19 mouse cellular contexts compared by ENCODE assay signal in the genomic region with DNA sequence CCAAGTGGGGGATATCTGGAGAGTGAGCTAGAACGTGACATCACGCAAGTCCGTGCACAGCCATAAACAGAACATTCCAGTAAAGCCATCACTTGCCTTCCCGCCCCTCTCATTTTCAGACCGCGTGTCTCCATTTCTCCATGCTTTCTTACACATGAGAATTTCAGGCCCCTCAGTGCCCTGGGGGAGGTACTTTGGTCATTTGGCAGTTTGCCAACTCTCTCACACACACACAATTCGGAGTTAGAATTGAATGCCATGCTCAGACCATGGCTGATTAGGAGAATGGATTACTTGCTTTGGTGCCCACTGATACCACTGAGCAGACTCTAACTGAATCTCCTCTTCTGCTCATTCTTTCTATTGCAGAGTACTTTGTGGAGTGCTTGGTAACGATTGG.
A peak's percentile ranks its signal among the peaks of the same experiment; 100 is the strongest.
DNase-seq lines count a peak whose midpoint lies in the region; ATAC-seq and TF ChIP-seq lines count a peak whose summit lies in the region.
"Had no signal": no experiment of that assay in that cellular context is flagged by ENCODE, and none has a peak within 500 bp of the region (broad histone marks: within the 10 kb centered on the region; RNA-seq: fewer than 3 reads in every experiment).

No protein-coding gene starts in this region.

- no peak overlapping the region for H3K9ac ChIP-seq in forebrain, embryonic 11.5 days (ENCODE audit: low read length)
- H3K9ac ChIP-seq in forebrain, embryonic 15.5 days (replicated peaks) = no peak overlapping the region
- no peak overlapping the region for H3K9ac ChIP-seq in kidney, postnatal 0 days (ENCODE audit: low read depth, low read length)
- H3K9ac ChIP-seq in midbrain, embryonic 14.5 days (replicated peaks; ENCODE audit: low read length) = no peak overlapping the region
- H3K9ac ChIP-seq in midbrain, embryonic 11.5 days (ENCODE audit: low read length) = no peak overlapping the region
- H3K9ac ChIP-seq: embryonic facial prominence, embryonic 12.5 days; limb, embryonic 15.5 days; midbrain, embryonic 12.5 days; neural tube, embryonic 12.5 days had no signal

- H3K9me3 ChIP-seq in forebrain, embryonic 11.5 days (ENCODE audit: control insufficient read depth, low read length) = no peaks in the 10 kb centered on the region
- H3K9me3 ChIP-seq in forebrain, embryonic 15.5 days = no peaks in the 10 kb centered on the region
- no peaks in the 10 kb centered on the region for H3K9me3 ChIP-seq in kidney, postnatal 0 days (replicated peaks; ENCODE audit: low read length)
- H3K9me3 ChIP-seq in midbrain, embryonic 14.5 days (ENCODE audit: control insufficient read depth, low read length) = no peaks in the 10 kb centered on the region
- H3K9me3 ChIP-seq in midbrain, embryonic 11.5 days (ENCODE audit: control insufficient read depth, low read length) = no peaks in the 10 kb centered on the region
- H3K9me3 ChIP-seq: embryonic facial prominence, embryonic 12.5 days; limb, embryonic 15.5 days; midbrain, embryonic 12.5 days; neural tube, embryonic 12.5 days had no signal

- H3K27me3 ChIP-seq in forebrain, embryonic 11.5 days (ENCODE audit: control insufficient read depth, insufficient read depth, low read length) = no peaks in the 10 kb centered on the region
- no peaks in the 10 kb centered on the region for H3K27me3 ChIP-seq in forebrain, embryonic 15.5 days
- no peaks in the 10 kb centered on the region for H3K27me3 ChIP-seq in kidney, postnatal 0 days (ENCODE audit: insufficient read depth, low read length)
- H3K27me3 ChIP-seq in midbrain, embryonic 14.5 days (ENCODE audit: control insufficient read depth, insufficient read depth, low read length) = no peaks in the 10 kb centered on the region
- H3K27me3 ChIP-seq in midbrain, embryonic 11.5 days (ENCODE audit: control insufficient read depth, insufficient read depth, low read length) = no peaks in the 10 kb centered on the region
- H3K27me3 ChIP-seq: CH12.LX; embryonic facial prominence, embryonic 12.5 days; limb, embryonic 15.5 days; neural tube, embryonic 12.5 days had no signal

- TF ChIP-seq CTCF in kidney, postnatal 0 days (IDR thresholded peaks at IDR 0.05; ENCODE audit: low read depth) = no peak

- WGBS in forebrain, embryonic 11.5 days = 78% methylated on average over 8 of the region's 8 CpGs
- 37% methylated on average over 8 of the region's 8 CpGs for WGBS in forebrain, embryonic 15.5 days
- WGBS in kidney, postnatal 0 days = 48% methylated on average over 8 of the region's 8 CpGs
- WGBS in midbrain, embryonic 14.5 days = 48% methylated on average over 8 of the region's 8 CpGs
- WGBS in midbrain, embryonic 11.5 days = 80% methylated on average over 8 of the region's 8 CpGs

- no peak for ATAC-seq in forebrain, embryonic 11.5 days (replicated peaks; ENCODE audit: low FRiP score)
- ATAC-seq in forebrain, embryonic 15.5 days (replicated peaks) = no peak
- no peak; the same call in 1 of the 2 replicates for ATAC-seq in kidney, postnatal 0 days (replicated peaks; ENCODE audit: low FRiP score, low read depth)
- ATAC-seq in midbrain, embryonic 14.5 days (ENCODE audit: low FRiP score, low TSS enrichment) = no peak; the same call in 1 of the 2 replicates
- ATAC-seq in midbrain, embryonic 11.5 days (ENCODE audit: low FRiP score) = no peak

- H3K36me3 ChIP-seq in forebrain, embryonic 11.5 days (ENCODE audit: control insufficient read depth, insufficient read depth, low read length) = no peaks in the 10 kb centered on the region
- no peaks in the 10 kb centered on the region for H3K36me3 ChIP-seq in forebrain, embryonic 15.5 days
- H3K36me3 ChIP-seq in kidney, postnatal 0 days (ENCODE audit: insufficient read depth, low read length) = no peaks in the 10 kb centered on the region
- no peaks in the 10 kb centered on the region for H3K36me3 ChIP-seq in midbrain, embryonic 14.5 days (ENCODE audit: control insufficient read depth, insufficient read depth, low read length)
- no peaks in the 10 kb centered on the region for H3K36me3 ChIP-seq in midbrain, embryonic 11.5 days (ENCODE audit: control insufficient read depth, insufficient read depth, low read length)
- H3K36me3 ChIP-seq: embryonic facial prominence, embryonic 12.5 days; limb, embryonic 15.5 days; midbrain, embryonic 12.5 days; neural tube, embryonic 12.5 days had no signal

- peak; percentile 61 for DNase-seq in forebrain, embryonic 11.5 days (ENCODE audit: low spot score)
- DNase-seq in kidney, postnatal 0 days (ENCODE audit: low spot score) = peak; percentile 46
- DNase-seq in kidney, adult 11 months = no peak
- DNase-seq in midbrain, embryonic 14.5 days = peak; percentile 75
- DNase-seq in midbrain, embryonic 11.5 days (ENCODE audit: low spot score, missing footprints) = no peak
- peak; percentile 33 for DNase-seq in forelimb bud, embryonic 11.5 days (ENCODE audit: low read depth, low spot score)
- DNase-seq: adrenal gland, adult 8-10 months; cerebellum, adult 11-12 months; gastrocnemius, postnatal 36 days; layer of hippocampus, adult 9-11 months; lung, postnatal 36 days; right cerebral cortex, postnatal 4 days; thymus, postnatal 25 days had no signal

- H3K4me3 ChIP-seq in forebrain, embryonic 11.5 days (ENCODE audit: low read depth, low read length) = no peak overlapping the region
- H3K4me3 ChIP-seq in forebrain, embryonic 15.5 days = no peak overlapping the region
- no peak overlapping the region for H3K4me3 ChIP-seq in kidney, postnatal 0 days (replicated peaks; ENCODE audit: low read depth, low read length)
- no peak overlapping the region for H3K4me3 ChIP-seq in midbrain, embryonic 14.5 days (replicated peaks; ENCODE audit: low read depth, low read length)
- no peak overlapping the region for H3K4me3 ChIP-seq in midbrain, embryonic 11.5 days (ENCODE audit: low read depth, low read length)
- H3K4me3 ChIP-seq: embryonic facial prominence, embryonic 12.5 days; limb, embryonic 15.5 days; midbrain, embryonic 12.5 days; neural tube, embryonic 12.5 days had no signal

- peaks cover 9% of the 10 kb centered on the region for H3K4me1 ChIP-seq in forebrain, embryonic 11.5 days (replicated peaks; ENCODE audit: control insufficient read depth, insufficient read depth, low read length)
- H3K4me1 ChIP-seq in forebrain, embryonic 15.5 days = peaks cover 16% of the 10 kb centered on the region
- H3K4me1 ChIP-seq in kidney, postnatal 0 days (replicated peaks; ENCODE audit: insufficient read depth, low read length) = 0 out of 2 replicates have a peak, but pooled peaks cover 9% of the 10 kb centered on the region
- H3K4me1 ChIP-seq in midbrain, embryonic 14.5 days (ENCODE audit: control insufficient read depth, insufficient read depth, low read length) = peaks cover 10% of the 10 kb centered on the region
- H3K4me1 ChIP-seq in midbrain, embryonic 11.5 days (ENCODE audit: control insufficient read depth, insufficient read depth, low read length) = peaks cover 9% of the 10 kb centered on the region

- no peak overlapping the region for H3K27ac ChIP-seq in forebrain, embryonic 11.5 days (ENCODE audit: low read depth, low read length)
- H3K27ac ChIP-seq in forebrain, embryonic 15.5 days (replicated peaks) = no peak overlapping the region
- no peak overlapping the region for H3K27ac ChIP-seq in kidney, postnatal 0 days
- no peak overlapping the region for H3K27ac ChIP-seq in midbrain, embryonic 14.5 days (replicated peaks; ENCODE audit: low read depth, low read length)
- H3K27ac ChIP-seq in midbrain, embryonic 11.5 days (ENCODE audit: low read depth, low read length) = no peak overlapping the region
- H3K27ac ChIP-seq: embryonic facial prominence, embryonic 12.5 days; limb, embryonic 15.5 days; midbrain, embryonic 12.5 days; neural tube, embryonic 12.5 days had no signal

- no peak overlapping the region for H3K4me2 ChIP-seq in forebrain, embryonic 11.5 days (ENCODE audit: low read depth, low read length, severe bottlenecking)
- no peak overlapping the region for H3K4me2 ChIP-seq in forebrain, embryonic 15.5 days (replicated peaks)
- no peak overlapping the region for H3K4me2 ChIP-seq in kidney, postnatal 0 days (ENCODE audit: low read length)
- no peak overlapping the region for H3K4me2 ChIP-seq in midbrain, embryonic 14.5 days (ENCODE audit: low read length)
- no peak overlapping the region for H3K4me2 ChIP-seq in midbrain, embryonic 11.5 days
- H3K4me2 ChIP-seq: embryonic facial prominence, embryonic 12.5 days; limb, embryonic 15.5 days; midbrain, embryonic 12.5 days; neural tube, embryonic 12.5 days had no signal

Comparison
In these comparisons a context has a peak if more than half of its experiments do, and no peak if none do; other contexts are left out.
1. DNase-seq: peak in forebrain, embryonic 11.5 days (single experiment), kidney, postnatal 0 days (single experiment), midbrain, embryonic 14.5 days (single experiment) and forelimb bud, embryonic 11.5 days (single experiment); none in kidney, adult 11 months (single experiment) and midbrain, embryonic 11.5 days (single experiment).